In genomic region chr2:148171113-148171512, GRCm38 (mm10) we compare ENCODE assay signal across 10 mouse cellular contexts.
DNase-seq lines count a peak whose midpoint lies in the region; ATAC-seq lines count a peak whose summit lies in the region.
"Had no signal": no experiment of that assay in that cellular context is flagged by ENCODE, and none has a peak within 500 bp of the region (broad histone marks: within the 10 kb centered on the region; RNA-seq: fewer than 3 reads in every experiment).

No protein-coding gene starts in this region.

- no peaks in the 10 kb centered on the region for H3K36me3 ChIP-seq in kidney, embryonic 14.5 days (ENCODE audit: control insufficient read depth, insufficient read depth, low read length)

- H3K9me3 ChIP-seq in kidney, embryonic 14.5 days (ENCODE audit: control insufficient read depth, low read length), result no peaks in the 10 kb centered on the region

- DNase-seq in kidney, adult 11 months, result peak; percentile 68
- peak; percentile 86 for DNase-seq in heart, adult 8-10 months (ENCODE audit: low spot score)
- peak; percentile 63 for DNase-seq in kidney, adult 9 months
- peak; percentile 63 for DNase-seq in lung, postnatal 10 days
- no peak for DNase-seq in neural tube, embryonic 10.5 days (ENCODE audit: extremely low spot score, low spot score)
- no peak for DNase-seq in urinary bladder, adult 2 months (ENCODE audit: low spot score)
- no peak for DNase-seq in cerebellum, postnatal 4 days (ENCODE audit: low spot score in 2 of 2)
- DNase-seq: cerebellum, adult 9-10 months had no signal

- ATAC-seq in kidney, embryonic 14.5 days (ENCODE audit: low FRiP score, low TSS enrichment), result no peak
- ATAC-seq: CD4-positive, CD25-positive, alpha-beta regulatory T cell, adult 4 months had no signal

- no peak overlapping the region for H3K4me3 ChIP-seq in kidney, embryonic 14.5 days (ENCODE audit: low read length)

- H3K27ac ChIP-seq in kidney, embryonic 14.5 days (ENCODE audit: low read depth, low read length), result no peak overlapping the region

- H3K4me2 ChIP-seq in kidney, embryonic 14.5 days (replicated peaks; ENCODE audit: low read depth, low read length), result no peak overlapping the region

- no peak overlapping the region for H3K9ac ChIP-seq in kidney, embryonic 14.5 days (ENCODE audit: low read depth, low read length)

- WGBS in kidney, embryonic 14.5 days, result 55% methylated on average over 4 of the region's 4 CpGs

- H3K4me1 ChIP-seq in kidney, embryonic 14.5 days (ENCODE audit: control insufficient read depth, insufficient read depth, low read length), result no peaks in the 10 kb centered on the region

- H3K27me3 ChIP-seq in kidney, embryonic 14.5 days (ENCODE audit: control insufficient read depth, insufficient read depth, low read length), result no peaks in the 10 kb centered on the region

Comparison
In these comparisons a context has a peak if more than half of its experiments do, and no peak if none do; other contexts are left out.
1. DNase-seq: peak in kidney, adult 11 months (single experiment), heart, adult 8-10 months (single experiment), kidney, adult 9 months (single experiment) and lung, postnatal 10 days (single experiment); none in neural tube, embryonic 10.5 days (single experiment), urinary bladder, adult 2 months (single experiment) and cerebellum, postnatal 4 days (0 of 2).